Mouse (Mus musculus) embryonic fibroblast, embryonic 13.5 days (primary cell): ENCODE measurements around the gene Gimap8.

Experiments
- CTCF ChIP-seq: IDR thresholded peaks from 2 replicates; pipeline ENCODE4 v1.5.1; 2011; ENCODE audit warnings: mild to moderate bottlenecking, control low read depth, low read length, moderate library complexity, borderline replicate concordance; ENCODE audit not compliant: insufficient read depth
- POLR2A ChIP-seq: IDR thresholded peaks from 2 replicates; pipeline ENCODE4 v1.6.1; 2011; ENCODE audit warnings: low read depth, mild to moderate bottlenecking, control low read depth, low read length, moderate library complexity

GRCm38 (mm10) chr6:48687077-48687476 lies 40.0 kb downstream of the Gimap8 start:
- TF ChIP-seq CTCF (no peak), POLR2A (no peak)
